Mouse (Mus musculus): ENCODE data around the gene Rassf5. TPM values are rescaled to one million over a fixed set of nuclear protein-coding genes. Genes with fewer than 3 reads are reported as not detected.

Gene Rassf5
- total RNA-seq (2021), result 10 to 100 TPM; 10.6 to 10.8 TPM
- long read RNA-seq, experiment 1, partial matches to known transcripts, result 0 of 6 reads
- long read RNA-seq, experiment 1, other reads (novel, unspliced or antisense), result 2 of 6 reads
- long read RNA-seq, experiment 2, partial matches to known transcripts, result 0 of 4 reads
- long read RNA-seq, experiment 2, other reads (novel, unspliced or antisense), result 1 of 4 reads

DNA sequence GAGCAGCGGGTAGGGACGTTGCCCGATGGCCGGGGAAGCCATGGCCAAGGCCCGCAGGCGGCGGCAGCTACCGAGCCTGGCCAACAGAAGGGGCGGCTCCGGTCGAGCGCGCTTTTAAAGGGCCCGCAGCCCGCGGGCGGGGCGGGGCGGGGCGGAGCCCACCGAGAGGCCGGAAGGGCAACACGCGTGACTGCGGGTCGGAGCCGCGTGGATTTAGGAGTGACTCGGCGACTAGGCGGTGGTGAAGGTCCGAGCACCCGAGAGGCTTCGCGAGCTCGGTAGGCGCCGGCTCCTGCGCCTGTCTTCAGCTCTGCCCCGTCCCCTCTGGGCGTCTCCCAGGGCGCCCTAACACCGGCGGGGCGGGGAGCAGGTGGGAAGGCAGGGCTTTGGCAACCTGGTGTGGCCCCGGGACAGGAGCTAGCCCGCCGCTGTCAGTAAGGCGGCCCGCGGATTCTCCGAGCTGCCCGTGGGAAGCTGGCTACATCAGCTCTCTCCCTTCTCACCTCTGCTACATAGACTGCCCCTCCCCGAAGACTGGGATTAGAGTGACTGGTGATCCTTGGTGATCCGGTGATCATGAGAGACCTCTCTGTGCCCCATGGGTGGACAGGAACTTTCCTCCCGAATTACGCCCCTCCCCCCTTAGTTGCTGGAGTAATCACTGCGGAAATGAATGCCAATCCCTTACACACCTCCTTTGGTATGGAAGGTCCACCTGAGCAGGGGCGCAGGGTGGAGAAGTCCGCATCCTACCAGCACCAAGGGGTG, at the start of gene Rassf5:
Rassf5 (minus strand) TSS at position 170 of the 768 bp plus-strand sequence.
- DNase-seq, result peak; percentile 90

DNA sequence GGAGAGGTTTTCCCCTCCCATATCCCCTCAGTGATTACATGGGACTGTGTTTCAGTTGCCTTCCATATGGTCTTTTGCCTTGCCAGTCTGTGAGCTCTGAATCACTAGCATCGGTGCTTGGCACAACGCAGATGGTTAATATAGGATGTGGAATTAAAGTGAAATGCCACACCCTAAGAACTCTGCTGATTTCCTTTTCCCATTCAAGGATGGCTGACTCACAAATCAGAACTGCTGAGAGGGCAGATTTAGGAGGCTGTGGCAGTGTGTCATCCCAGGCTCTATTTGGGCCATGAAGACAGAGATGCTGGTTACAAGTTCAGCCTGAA, 48.8 kb upstream of the Rassf5 start:
- DNase-seq, result no peak

DNA sequence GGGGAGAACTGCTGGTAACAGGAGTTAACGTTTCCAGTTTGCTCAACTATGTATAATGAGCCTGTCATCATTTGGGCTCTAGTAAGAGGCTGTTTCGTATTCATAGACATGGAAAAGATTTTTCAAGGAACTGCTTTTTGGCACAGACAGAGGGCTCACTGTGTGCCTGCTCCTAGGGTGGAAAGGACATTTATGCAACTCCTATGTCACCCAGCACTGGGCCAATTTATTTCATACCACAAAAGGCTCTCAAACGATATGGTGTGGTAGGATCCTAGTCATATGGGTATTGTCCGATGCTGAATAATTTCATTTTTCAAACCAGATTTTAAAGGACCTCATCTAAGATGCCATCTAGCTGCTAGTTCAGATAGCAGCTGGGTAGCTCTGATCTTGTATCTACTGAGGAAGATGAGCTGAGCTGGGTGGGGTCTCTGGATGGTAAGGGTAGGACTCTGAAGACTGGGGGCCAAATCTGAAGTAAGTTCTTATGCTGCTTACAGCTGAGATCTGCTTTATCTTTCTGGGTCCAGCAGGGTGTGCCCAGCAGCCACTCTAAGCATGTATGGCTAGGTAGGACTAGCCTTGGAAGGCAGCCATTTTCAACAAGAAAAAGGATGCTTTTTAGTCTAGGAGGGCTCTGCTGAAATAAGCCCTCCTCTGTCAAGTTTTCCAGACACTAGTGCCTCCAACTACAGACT, 48.3 kb upstream of the Rassf5 start:
- no peak for DNase-seq

DNA sequence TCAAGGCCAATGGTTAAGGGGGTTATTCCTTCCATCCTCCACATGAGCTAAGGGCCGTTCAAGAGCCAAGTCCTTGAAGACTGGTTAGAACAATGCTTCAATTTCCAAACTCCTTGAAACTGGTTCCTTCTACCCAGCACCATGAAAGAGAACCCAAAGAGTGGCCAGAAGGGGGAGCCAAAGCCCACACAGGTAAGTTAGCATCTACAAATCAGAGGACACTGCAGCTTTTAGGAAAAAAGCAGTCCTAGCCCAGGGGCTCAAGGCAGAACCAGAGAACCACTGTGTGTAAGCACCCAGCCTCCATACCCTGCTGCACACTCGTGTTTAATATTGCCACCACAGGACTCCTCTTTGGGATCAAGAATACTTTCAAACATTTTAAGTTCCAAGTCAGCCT, 45.6 kb upstream of the Rassf5 start:
- peak; percentile 77 for DNase-seq

DNA sequence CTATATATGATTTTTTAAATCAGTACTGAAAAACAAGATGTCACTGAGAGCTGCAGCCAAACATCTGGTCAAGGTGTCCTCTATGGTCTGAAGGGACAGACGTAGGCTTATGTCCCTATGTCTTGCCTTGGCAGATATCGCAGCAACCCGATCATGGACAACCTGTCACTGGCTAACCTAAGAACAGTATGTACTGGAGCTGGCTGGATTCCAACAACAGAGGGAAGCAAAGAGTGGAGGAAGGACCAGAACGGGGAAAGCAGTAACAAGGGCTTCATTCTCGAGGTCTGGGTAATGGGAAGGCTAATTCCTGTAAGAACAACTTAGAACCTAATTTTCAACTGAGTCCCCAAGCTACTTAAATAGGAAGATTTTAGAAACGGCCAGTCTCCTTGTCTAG, 43.9 kb upstream of the Rassf5 start:
- no peak for DNase-seq

DNA sequence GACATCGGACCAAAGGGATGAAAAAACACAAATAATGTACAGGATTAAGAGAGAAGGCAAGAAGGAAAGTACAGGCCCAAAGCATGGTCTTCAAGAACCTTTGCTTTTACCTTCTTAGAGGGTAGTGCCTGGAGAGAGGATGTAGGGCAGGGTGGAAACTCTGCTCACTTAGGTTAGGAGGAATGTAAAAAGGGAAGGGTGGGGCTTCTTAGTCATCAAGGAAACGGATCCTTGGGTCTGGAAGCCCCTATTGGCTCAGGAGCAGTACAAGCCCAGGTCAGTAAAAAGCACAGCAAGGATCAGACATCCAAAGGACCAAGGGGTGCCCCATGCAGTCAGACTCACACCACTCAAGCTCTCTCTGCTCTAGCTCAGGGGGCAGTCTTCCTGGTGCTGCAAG, 42.2 kb upstream of the Rassf5 start:
- no peak for DNase-seq

DNA sequence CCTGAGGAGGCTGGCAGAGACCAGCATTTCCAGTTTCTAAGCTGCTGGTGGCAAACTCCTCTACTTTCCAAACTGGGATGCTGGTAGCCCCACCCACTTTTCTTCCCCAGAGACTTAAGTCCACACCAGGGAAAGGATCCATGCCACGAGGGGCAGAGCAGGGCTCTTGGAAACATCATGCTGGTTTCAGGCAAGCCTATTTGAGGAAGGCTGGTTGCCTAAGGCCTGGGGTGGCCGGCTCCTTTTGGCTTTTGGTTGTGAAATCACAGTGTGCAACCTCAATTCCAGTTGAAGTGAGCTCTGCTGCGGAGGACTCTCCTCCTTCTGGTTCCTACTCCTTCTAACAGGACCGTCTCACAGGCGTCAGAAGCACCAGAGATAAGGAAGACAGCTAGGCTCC, 41.7 kb upstream of the Rassf5 start:
- DNase-seq, result peak; percentile 28

DNA sequence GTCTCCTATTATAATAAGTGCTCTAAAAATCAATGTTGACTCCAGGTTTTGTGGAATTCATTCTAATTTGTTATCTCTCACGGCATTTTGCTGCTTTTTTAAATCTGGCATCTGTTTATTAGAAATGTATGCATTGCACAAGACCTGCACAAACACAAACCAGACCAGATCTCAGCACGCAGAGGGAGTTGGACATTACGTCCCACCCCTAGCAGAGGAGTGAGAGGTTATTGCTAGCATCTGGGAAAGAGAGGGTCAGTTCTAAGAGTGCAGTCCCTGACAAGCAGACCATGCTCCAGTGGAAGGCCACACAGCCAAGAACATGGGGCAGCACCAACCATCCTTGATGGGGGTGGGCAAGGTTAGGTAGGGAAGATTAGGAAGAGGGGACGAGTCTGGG, 39.6 kb upstream of the Rassf5 start:
- DNase-seq, result no peak

DNA sequence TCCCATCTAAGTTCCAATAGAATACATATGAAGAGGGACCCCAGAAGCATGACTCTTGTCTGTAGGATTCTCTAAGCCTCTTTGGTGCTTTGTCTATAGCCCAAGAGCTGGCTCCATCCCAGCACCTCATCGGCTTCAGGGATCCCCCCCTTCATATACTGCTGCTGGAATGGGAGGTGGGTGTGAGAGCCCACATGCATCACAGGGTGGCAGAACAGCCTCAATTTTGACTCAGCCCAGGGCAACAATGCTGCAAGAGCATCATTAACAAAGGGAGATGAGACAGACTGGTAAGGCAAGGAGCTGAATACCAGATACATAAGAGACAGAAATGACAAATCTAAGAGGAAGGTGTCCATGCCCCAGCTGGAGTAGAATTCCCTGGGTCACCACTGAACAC, 39.1 kb upstream of the Rassf5 start:
- no peak for DNase-seq

DNA sequence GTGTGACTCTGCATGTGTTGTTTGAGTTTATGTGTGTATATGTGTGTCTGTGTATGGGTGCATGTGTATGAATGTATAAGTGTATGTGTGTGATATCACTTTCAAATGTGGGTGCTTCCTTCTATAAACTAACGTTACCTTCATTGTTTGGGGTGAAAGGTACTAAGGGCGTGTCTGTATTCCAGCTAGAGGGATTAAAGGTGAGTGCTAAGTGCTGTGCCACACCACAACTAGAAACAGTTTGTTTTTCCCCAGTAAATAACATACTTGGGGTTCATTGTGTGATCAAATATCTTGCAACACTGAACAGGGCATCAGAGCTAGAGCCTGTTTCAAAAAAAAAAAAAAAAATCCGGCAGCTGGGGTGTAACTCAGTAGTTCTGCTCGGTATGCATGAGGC, 36.7 kb upstream of the Rassf5 start:
- DNase-seq, result no peak

DNA sequence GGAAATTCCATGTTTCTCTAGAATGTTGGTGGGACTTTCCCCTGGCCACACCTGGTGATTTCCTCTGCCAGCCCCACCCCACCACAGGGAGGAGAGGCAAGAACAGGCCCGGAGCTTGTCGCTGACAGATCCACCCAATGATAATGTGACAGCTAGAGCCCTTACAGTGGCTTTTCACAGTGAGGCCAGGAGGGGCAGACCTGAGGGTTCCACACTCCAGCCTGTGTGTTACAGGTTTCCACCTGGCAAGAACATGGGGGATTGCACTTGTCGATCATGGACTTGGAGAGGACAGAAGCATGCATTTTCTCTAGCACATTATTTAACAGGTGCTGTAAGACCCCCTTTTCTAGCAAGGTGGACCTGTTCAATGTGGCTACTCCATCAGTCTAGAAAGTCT, 35.2 kb upstream of the Rassf5 start:
- no peak for DNase-seq

DNA sequence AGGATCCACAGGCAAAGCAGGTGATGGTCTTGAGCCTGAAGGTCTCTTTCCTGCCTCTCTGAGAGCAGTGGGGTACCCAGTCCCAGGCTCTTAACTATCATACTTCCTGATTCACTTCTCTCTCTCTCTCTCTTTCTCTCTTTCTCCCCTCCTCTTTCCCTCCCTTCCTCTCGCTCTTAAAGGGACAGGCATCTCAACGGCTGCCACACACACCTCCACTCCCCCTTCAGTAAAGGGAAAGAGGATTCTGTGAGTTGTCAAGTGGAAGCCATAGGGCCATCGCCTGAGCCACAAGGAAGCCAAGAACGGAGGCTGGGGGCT, 34.4 kb upstream of the Rassf5 start, which contains the start of gene Ikbke:
Ikbke (minus strand) TSS at position 151 of the 321 bp plus-strand sequence.
- no peak for DNase-seq

DNA sequence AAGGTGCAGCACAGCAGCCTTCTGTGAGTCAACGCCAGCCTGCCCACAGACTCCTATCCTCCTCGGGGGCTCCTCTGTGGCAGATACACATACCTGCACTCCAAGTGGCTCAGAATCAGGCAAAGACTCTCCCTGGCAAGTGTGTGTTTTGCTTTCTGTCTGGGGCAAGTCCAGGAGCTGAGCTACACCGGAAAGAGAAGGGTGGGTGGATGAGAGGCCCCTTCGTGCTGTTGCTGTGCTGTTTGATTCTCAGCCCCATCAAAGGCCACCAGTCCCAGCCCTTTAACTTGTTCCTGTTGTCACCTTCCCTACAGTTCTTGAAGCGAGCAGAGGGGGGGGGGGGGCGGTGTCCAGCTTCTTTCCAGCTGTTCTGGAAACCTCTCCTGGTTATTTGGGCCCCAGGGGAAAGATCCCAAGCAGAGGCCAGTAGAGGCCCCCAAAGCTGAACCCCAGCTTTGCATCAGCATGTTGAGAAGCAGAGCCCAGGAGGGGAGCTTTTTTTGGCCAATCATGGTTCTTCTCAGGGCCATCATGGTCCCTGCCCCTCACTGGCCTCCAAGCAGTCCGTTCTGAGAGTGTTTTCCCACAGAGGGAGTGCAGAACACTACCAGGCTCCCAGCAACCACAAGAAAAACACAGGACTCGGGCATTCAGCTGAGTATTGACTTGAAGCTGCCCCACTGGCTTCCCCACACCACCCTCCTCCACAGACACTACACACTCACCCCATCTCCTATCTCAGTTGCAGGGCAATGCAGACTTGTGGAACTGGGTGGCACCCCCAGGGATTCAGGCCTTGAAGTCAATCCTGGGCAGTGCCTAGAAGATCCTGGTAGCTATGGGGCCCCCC, 33.8 kb upstream of the Rassf5 start:
- DNase-seq, result peak; percentile 32

DNA sequence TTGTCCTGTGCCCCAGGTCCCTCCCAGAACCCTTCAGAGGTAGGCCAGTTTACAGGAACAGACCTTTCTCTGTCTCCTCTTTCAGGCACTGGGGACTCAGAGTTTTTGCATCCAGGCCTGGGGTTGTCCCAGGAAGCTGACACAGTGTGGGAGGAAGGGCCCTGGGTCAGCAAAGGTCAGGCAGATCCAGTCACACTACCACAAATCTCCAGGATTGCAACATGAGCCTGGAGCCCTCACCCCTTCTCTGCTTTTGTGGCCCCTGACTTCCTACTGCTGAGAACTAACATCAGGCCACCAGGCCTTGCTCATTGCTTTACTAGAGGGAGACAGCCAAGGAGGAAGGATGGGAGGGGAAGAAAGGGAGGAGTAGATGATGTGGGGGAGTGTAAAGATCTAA, 31.8 kb upstream of the Rassf5 start:
- no peak for DNase-seq

DNA sequence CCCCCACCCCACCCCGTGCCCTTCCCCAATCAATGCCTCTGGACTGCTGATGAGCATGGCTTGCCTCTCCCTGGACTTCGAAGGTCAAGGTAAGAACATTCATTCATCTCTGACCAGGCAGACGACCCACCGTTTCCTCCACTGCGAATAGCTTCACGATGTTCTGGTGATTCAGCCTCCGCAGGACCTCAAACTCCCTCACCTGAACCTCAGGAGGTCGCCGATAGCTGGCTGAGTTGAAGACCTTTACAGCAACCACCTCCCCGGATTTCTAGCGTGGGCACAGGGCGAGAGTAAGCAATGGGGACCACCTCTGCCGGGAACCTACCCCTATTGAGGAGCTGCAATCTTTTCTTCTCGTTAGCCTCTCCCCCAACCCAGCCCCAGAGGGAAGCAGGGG, 30.5 kb upstream of the Rassf5 start:
- DNase-seq, result no peak

DNA sequence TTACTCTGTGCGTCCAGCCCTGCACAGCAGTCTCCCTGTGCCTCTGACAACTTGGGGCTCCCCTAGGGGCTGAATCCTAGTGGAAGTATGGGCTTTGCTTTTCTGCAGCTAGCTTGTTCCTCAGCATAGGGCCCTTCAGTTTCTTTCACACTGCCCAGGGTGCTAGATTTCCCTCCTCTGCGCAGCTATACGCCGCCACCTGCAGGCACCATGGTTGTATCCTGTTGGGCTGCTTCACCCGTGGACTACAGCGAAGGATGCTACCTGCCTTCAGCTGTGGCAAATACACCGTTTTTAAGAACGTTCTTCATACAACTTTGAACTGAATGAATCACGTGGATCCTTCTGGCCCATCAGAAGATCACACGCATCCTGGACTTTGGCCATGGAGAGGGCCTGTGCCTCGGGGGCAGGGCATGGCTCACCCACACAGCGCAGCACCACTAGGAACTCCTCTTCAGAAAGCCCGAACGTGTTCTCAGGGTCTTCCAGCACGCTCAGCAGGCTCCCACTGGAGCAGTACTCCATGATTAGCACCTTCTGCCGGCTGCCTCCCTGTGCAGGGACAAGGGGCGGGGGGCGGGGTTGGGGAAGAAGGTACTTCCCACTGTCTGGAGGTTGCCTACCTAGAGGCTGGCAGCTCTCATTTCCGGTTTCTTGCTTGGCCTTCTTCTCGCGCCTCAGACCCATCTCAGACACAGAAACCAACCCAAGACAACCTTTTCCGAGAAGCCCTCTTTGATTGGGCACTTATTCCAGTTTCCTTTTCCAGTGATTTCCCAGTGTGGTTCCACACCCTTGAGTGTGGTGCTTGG, 29.9 kb upstream of the Rassf5 start:
- DNase-seq, result peak; percentile 32

DNA sequence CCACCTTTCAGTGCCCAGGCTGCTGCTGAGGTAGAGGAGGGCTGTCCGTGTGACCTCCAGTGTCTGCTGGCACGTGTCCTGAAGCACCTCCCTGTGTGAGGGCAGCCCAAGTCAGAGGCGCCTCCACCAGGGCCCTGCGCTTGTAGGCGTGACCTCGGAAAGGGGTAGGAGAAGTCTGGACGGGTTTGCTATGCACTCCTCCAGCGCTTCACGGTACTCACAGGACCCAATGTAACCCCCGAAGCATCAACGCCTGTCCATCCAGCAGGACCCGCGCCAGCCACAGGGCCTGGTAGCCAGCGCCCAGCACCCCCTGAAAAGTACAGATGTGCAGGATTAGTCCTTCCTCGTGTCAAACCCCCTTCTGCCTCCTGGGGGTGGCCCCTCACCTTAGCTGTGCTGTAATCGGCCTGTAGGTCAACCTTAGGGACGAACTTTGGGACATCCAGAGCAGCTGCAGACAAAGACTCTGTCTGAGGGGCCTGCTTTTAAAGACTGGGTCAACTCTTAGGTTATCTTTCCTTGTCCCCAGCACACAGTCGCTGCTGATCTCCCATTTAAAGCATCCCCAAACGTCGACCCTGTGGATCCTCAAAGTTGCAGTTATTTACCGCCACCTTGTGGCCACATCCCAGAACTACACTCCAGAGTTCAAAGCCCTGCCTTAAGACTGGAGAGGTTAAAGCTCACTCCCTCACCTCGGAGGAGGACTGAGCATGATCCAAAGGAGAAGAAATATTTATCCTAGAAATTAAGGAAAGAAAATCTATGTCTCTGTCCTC, 24.9 kb upstream of the Rassf5 start:
- DNase-seq, result peak; percentile 79

DNA sequence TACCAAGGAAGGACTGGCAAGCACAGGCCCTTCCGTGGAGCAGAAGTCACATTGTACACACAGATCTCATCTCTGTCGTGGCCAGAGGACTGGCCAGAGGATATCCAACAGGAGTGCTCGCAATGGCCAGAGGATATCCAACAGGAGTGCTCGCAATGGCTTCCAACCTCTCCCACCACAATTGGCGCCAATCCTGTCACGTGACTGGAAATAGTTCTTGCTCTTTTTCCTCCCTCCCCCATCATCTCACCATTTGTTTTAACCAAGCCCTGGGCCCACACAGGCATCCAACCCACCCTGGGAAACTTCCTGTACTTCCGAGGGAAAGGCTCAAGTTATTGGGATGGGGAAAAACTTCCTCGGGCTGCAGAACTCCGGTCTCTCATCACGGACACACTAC, 23.7 kb upstream of the Rassf5 start:
- no peak for DNase-seq

DNA sequence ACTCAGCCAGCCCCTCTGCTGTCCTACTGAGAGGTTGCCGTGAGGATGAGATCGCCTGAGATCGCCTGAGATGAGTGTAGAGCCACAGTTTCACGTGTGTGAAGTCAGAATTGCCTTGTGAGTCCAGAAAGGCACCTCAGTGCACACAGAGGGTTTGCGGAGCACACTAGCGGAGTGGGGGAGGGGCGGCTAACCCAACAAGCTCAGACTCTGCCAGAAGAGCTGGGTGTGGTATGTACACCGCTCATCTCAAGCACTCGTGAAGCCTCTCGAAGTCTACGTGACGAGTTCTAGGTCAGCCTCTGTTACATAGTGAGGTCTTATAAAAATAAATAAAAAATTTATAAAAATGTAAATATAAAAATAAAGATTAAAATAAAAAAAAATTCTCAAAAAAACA, 18.8 kb upstream of the Rassf5 start:
- no peak for DNase-seq

DNA sequence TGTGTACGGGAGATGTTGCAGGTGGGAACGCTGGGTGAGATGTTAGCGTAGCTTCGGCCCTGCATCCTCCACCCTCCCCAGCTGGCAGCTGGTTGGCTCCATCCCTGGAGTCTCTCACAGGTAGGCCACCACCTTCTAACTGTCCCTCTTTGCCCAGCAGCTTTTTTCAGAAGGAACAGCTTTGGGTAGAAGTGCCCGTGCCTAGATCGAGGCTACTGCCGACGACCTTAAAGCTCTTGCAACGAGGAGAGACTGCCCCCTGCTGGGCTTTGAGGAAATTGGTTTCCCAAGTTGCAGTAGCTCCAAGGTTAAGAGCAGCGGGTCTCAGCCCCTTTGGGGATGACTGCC, 15.2 kb upstream of the Rassf5 start:
- peak; percentile 79 for DNase-seq

DNA sequence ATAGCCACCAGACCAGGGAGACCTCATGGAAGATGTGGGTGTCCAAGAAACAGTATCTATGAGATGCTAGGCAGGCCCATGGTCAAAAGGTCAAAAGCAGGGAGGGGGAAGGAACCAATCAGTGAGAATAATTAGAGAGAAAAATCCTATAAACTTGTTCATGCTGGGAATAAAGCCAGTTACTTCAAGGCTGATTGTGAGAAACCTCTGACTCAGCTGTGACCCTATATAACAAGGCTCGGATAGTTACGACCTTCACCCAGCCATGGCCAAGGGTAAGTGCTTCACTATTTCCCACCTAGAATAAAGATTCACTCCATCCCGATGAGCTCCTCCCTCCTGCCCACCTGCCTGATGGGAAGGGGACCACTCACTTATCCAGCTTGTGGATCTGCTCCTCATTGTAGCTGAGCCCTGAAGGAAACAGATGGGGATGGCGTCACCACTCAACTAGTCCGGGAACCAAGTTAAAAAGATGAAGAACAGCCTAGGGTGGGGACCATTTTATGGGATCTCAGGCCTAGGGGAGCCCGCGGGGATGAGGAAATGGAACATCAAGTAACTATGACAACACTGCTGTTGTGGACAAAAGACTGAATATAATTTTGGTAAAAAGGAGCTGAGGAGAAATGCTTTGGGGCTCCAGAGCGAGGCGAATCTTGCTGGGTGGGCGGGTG, 14.7 kb upstream of the Rassf5 start:
- no peak for DNase-seq

All from adrenal gland, postnatal 10 days (tissue).